Mouse (Mus musculus): ENCODE data around the gene Gm21773.
"Not testable (repeated sequence)": the region's sequence is repeated elsewhere in the genome, so short reads cannot be mapped to it uniquely, and the experiment has no call there.

The Gm21773 gene

GRCm38 (mm10) chrY:25309260-25309659 lies at the start of gene Gm21773:
Gm21773 (minus strand) TSS chrY:25309360.
- DNase-seq, result not testable (repeated sequence)
